Mouse (Mus musculus): ENCODE measurements around the gene Cxcl10.
"Not testable (repeated sequence)": the region's sequence is repeated elsewhere in the genome, so short reads cannot be mapped to it uniquely, and the experiment has no call there.

Gene Cxcl10

DNA sequence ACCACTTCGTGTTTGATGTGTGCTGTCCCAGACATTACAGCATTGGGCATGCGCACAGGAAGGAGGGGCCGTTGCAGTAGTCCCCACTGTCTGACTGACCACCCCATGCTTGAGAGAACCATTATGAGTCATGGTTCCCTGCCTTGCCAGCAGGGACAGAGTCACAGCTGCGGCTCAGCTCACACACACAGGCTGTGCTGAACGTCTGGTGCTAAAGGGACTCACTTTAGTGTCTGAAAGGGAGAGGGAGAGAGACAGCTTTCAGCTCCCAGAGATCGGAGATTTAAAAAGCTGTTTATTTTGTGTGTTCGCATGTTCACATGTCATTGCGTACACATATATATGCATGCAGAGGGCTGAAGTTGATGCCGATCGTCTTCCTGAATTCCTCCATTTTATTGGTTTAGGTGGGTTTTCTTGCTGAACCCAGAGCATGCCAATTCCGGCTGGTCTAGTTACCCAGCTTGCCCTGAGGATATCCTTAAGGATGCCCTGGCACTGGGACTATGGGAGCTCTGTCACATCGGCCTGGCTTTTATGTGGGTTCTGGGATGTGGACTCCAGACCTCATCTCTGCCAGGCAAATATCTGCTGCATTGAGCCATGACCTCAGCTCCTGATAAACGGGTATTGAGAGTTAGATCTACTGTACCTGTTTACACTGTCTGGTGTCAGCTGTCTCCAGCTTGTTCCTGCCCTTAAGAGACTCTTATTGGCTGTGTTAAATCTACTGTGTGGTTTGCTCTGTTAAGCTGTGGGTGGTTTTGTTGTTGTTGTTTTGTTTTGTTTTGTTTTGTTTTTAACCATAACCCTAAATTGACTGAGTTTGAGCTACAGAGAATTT, 20.7 kb upstream of the Cxcl10 start:
- DNase-seq (ENCODE audit: low spot score in 2 of 2): peak in 1 of 2 experiments; percentile 64

DNA sequence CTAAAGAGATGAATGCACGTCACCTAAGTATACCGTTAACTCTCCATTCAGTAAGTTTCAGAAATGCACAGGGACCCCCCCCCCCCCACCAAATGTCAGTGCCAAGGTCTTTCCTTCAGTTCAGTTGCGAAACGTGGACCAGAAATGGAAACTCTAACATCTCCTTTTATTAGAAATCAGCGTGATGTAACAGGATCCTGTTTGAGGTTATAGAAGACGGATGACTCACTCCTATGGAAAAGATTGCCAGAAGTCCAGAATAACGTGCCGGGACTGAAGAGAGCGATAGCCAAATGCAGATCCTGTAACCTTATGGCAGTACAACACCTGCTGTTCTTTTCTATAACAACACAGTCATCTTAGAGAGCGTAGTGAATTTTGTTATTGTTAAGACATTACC, 19.7 kb upstream of the Cxcl10 start:
- peak; percentile 64 to 73 for DNase-seq (ENCODE audit: low spot score in 2 of 2)

DNA sequence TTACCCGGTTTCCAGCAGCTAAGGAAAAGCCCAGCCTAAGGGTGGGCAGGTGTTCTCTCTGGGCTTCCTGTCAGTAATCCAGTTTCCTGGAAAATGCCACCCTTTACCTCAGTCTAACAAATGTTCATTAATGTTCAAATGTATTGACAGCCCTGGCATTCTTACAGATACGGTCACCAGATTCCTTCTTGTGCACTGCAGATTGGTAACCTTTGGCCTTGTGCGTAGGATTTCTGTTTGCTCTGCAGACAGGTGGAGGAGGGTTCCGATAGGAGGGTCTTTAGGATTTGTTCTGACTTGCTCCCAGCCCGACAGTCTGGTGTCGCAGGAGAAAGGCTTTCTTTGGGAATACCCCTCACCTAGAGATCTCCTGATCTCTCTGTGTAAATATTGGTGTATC, 17.9 kb upstream of the Cxcl10 start:
- DNase-seq (ENCODE audit: low spot score in 2 of 2): no peak

DNA sequence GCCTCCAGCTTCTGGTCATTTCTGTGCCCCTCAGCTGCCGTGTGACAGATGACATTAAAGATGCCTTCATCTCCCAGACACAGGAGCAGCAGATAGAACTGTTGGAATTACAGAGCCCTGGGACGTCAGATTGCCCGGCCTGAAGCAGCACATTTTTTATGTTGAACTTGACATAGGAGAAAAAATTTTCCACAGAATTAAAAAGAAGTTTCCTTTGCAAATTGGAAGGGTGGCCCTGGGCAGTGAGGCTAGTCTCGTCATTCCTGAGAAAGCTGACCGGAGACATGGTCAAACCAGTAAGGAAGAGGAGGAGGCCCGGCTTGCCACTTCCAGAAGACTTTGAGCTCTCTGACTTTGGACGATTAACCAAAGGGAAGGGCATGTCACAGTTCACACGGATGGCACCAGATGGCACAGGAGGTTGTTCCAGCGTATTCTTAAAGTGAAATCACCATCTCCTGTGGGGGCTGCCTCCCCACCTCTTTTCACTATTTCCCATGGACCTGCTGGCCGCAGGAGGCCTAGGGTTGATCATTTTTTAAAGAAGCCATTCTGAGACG, 16.5 kb upstream of the Cxcl10 start:
- no peak for DNase-seq (ENCODE audit: low spot score in 2 of 2)

DNA sequence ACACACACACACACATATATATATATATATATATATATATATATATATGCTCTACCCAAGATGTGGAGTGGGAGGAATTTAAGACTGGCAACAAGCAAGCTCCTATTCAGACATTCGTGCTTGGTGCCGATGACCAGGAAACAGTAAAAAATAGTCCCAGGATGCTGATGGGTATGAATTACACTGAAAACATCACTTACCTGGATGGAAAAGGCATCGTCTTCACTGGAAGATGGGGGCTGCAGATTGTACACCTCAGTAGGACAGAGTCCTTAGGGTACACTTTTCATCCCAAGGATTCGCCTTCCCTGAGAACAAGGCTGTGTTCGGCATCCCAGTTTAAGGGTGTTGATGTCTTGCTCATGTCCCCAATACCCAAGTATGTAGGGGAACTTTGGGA, 15.3 kb upstream of the Cxcl10 start:
- no peak for DNase-seq (ENCODE audit: low spot score in 2 of 2)

DNA sequence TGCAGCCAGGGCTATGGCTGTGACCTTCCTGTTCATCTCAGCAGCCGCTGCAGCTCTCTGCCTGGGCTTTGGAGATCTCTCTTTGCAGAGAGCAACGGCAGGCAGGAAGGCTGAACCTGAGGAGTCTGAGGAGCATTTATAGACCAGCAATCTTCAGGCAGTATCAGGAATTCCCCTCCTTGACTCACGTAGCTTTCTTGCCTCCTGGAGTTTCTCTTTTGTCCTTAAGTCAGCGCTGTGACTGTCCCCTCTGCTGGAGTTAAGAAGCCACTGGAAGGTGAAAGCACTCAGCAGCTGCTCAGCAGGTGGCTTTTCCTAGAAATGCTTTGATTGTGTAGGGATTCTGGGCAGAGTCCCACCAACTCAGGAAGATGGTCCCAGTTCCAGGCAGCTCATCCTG, 14.5 kb upstream of the Cxcl10 start:
- no peak for DNase-seq (ENCODE audit: low spot score in 2 of 2)

DNA sequence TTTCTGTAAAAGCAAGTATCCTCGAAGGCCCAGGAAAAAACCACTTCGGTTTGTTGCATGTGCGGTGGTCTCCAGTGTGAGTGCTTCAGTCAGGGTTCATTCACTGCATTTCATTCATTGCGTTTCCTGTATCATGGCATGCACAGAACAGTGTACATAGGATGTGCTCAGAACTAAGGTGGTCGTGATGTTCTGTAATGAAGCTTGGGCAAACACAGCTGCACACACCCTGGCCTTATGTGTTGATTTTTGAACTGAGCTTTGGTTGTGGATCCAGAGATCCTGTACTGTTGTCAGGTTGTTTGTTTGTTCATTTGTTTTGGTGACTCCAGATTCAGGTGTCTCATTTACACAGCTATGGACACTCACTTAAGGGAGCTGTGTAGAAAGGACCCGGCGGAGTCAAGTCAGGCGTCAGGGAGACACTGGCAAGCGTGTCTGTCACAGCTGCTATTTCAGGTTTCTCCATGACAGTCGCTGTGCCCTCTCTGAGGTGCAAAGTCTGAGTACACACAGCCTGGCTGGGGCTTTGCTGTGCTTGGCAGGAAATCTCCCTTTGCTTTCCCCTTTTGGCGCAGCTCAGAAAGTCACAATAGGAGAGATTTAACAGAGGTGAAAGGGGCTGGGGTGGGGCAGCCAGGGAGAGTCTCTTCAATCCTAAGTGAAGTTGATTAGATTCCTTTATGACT, 10.2 kb upstream of the Cxcl10 start:
- peak in 1 of 2 experiments; percentile 37 for DNase-seq (ENCODE audit: low spot score in 2 of 2)

DNA sequence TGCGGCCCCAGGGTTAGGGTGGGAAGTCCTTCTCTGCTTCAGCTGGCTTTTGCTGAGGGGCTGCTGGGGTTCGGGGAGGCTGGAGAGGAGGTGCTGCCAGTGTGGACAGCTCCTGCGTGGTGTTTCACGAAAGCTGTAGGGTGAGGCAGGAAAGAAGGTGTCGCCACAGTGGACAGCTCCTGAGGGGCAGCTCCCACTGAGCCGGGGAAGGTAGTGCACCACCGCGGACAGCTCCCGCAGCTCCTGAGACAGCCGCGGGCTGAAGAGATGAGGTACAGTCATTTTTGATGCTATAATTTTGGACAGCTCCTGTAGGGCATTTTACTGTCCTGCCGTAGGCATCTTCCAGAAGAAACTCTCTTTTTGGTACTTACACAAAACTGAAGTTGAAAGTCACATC, 9.3 kb upstream of the Cxcl10 start:
- DNase-seq (ENCODE audit: low spot score in 2 of 2): no peak

DNA sequence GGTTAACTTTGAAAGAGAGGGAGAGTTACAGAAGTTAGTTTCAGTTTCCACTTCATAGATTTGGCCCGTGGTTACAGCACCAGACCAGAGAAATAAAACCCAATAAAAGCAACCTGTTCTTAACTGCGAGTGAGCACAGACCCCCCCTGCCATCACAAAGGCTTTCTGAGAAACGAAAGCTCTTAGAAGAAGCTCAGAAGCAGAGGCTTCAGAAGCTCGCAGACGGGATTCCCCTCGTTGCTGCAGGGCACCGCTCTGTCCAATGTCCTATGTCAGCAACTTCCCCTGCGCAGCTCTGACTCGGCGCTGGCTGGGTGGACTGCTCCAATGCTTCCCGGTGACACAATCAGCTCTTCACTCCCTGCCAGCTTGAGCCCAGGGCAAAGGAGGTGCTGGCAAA, 4.8 kb upstream of the Cxcl10 start:
- peak; percentile 63 to 71 for DNase-seq (ENCODE audit: low spot score in 2 of 2)

DNA sequence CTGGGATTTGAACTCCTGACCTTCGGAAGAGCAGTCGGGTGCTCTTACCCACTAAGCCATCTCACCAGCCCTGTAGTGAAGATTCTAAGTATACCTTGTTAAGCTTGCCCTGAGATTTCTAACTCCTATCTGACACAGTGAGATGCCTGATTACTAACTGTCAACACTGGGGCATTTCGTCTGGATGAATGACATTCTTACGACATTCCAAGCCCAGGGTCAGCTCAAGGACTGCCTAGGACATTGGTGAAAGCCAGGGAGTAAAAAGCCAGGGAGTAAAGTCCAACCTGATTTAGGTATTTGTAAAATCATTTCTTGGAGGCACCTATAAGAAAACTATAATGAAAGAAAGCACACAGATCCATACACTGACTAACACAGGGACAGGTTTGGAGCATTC, 4.0 kb upstream of the Cxcl10 start:
- not testable (repeated sequence) for DNase-seq (ENCODE audit: low spot score in 2 of 2)

DNA sequence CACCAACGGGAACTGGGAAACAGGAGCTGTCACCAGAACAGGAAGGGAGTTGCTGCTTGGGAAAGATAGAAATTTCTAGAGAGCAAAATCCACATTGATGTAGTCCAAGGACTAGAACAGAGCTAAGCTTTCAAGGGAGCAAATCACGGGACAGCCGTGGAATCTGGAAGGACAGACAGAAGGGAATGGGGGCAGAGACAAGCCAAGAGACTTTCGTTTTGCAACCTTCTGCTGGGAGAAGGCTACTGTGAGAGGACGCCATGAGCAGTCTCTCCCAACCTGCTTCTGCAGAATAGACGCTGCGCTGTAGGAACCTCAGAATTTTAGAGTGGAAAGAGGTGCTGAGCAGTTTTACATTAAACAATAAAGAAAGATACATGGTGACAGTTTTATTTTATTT, 1.0 kb upstream of the Cxcl10 start:
- no peak for DNase-seq (ENCODE audit: low spot score in 2 of 2)

DNA sequence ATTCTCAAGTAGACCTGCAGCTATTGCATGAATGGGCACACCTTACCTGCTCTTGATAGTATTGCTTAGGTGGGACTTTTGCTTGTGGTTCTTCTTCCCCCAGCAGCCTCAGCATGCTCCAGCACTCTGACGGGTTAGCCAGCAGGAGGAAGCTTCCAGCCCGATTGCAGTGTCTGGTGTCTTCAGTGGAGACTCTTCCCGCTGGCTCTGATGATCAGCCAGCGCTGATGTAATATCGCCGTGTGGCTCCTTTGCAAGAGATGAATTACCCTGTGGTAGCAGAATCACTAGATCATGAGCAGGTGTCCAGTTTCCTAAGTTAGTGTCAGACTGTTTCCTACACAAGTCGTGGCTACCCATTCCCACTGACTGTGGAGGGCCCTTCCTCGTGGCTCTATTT, 3.7 kb downstream of the Cxcl10 start:
- DNase-seq (ENCODE audit: low spot score in 2 of 2): no peak

DNA sequence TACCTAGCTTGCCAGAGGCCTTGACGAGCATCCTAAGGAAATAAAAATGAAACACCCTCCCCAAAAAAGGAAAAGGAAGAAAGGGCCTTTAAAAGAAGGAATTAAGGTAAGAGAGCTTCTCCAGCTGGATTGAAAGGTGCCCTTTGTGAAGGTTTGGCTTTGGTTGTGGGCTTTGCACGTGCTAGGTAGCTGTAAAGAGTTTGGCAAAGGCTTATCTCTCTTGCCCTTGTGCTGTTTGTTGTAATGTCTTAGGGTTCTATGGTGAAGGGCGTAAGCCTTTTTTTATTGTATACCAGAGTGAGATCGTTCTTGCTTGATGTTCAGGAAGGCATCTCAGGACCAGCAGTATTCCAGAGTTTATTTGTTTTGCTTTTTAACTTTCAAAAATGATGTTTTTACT, 8.1 kb downstream of the Cxcl10 start:
- DNase-seq (ENCODE audit: low spot score in 2 of 2): no peak

DNA sequence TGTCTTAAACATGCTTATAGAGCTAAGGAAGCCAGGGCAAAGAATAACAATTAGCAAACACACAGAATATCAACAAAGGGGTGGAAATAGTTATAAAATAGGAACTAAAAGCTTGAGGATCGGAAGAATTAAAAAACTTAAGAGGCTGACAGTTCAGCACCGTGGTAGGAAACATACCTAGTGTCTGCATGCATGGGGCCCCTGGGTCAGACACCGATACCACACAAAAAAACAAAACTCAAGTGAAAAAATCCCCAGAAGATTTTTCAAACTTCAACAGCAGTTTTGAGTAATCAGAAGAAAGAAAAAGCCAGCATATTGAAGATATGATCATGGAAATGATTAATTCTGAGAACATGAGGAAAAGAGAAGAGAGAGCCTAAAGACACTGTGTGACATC, 11.9 kb downstream of the Cxcl10 start:
- no peak for DNase-seq (ENCODE audit: low spot score in 2 of 2)

DNA sequence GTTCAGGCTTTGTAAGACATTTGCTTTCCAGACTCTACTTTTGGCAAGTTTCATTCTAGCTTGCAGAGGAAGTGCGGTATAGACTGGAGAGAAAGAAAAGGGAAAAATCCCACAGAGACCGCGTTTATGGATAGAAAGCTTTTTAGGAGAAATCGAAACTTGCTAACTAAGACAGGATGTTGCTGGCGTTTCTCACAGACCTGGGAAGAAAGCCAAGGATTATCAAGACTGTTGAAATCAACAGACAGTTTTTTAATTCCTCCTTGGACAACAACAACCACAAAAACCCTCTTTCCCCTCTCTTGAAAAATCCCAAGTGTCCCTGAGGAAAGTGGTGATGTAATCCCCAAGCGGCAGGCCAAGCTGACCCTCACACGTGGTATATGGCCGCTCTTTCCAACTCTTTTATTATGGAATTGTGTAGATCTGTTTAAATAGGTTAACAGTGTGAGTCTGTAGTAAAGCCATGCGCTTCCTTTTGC, 16.3 kb downstream of the Cxcl10 start:
- peak; percentile 80 to 83 for DNase-seq (ENCODE audit: low spot score in 2 of 2)

DNA sequence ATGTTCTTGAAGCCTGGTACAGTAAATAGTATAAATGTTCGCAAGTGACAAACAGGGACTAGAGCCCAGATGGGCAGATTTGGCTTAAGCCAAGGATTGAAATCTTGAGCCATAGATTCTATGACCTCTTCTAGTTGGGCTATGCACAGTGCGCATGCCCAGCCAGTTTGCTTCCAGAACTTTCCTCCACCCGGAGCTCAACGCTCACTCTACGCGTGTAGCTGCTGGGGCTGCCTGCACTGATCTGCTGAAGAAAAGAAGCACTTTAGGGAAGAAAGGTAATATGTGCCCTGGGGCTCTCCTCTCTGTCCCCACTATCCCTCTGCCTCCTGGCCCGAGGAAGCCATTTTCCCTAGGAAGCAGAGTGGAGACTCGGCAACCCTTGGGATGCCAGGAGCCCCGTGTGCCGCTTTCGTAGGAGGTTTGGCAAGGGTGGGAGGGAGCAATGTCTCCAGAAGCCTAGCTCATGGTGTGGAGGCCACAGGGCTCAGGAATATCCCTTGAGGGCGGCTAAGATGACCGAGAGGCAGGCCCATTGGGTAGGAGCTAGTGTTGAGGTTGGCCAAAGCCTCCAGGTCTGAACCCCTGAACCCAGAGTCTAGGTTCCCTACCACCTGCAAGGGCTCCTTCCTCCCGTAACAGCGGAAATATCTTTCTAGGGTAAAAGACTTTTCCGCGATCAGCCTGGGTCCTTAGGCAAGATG, 16.9 kb downstream of the Cxcl10 start, which contains the start of gene Art3:
Gene Art3 (plus strand): TSS at position 193 of the 704 bp plus-strand sequence.
- no peak for DNase-seq (ENCODE audit: low spot score in 2 of 2)

DNA sequence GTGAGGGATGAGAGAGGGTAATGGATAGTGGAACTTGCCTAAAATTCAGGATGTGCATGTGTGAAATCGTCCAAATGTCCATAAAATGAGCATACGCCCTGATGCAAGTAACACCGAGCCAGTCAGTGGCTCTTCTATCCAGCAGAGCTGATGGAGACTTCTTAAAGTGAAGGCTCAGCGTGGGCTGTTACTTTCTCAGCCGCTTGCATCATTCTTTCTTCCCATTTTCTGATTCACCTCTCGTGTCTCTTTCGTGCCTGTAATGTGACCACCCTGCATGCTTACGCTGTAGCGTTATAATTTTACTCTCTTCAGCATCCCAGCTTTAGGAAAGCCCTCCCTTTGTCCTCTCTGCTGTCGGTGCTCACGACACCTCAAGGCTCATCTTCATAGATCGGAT, 17.6 kb downstream of the Cxcl10 start:
- no peak for DNase-seq (ENCODE audit: low spot score in 2 of 2)

DNA sequence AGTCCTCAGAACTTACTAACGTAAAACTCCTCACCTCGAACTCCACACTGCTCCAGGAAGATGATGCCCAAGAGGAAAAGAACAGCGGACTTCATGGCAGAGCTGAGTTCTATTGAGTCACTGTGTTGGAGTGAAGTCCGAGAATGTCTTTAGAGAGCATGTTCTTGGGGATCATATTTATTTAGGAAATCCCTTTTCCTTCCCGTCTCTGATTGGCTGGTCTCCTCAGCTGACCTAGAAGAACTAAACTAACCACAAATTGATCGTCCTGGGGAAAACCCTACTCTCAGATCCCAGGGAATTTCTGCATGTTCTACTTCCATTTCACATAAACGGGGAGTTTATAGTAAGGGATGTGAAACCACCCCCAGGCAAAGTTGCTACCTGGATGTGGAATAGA, 20.8 kb downstream of the Cxcl10 start, which contains the start of gene Cxcl9:
Gene Cxcl9 (minus strand): TSS at position 151 of the 400 bp plus-strand sequence.
- DNase-seq (ENCODE audit: low spot score in 2 of 2): no peak

DNA sequence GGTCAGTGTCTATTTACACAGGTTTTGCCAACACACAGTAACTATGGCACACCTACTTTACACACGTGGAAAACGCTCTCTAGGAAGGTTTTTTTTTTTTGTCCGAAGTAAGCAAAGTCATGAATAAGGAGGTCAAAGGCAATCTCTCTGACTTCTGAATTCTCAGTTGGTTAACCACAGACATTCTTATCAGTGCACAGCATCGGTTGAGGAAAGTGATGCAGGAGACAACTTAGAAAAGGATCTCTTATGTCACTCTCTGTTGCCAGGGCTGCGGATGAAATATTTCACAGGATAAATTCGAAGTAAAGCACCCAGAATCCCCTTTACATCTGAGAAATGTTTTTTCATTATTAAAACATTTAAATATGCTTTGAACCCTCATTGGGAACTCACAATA, 21.3 kb downstream of the Cxcl10 start:
- no peak for DNase-seq (ENCODE audit: low spot score in 2 of 2)

DNA sequence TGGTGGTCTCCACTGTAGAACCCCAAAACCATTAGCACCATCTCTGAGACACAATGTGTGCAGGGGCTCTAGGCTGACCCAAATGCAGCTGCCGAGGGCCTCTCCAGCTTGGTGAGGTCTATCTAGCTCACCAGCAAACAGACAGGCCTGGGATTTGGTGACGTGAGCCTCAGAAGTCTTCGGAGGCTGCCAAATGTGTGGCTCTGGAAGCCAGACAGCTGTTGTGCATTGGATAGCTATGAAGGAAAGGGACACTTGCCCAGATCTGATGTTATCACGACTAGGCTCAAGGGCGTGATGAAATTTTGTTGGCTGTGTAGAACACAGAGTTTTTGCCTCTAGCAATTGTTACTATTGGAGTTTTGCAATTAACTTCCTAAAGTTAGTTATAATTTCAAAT, 25.4 kb downstream of the Cxcl10 start:
- DNase-seq (ENCODE audit: low spot score in 2 of 2): peak; percentile 80 to 88

DNA sequence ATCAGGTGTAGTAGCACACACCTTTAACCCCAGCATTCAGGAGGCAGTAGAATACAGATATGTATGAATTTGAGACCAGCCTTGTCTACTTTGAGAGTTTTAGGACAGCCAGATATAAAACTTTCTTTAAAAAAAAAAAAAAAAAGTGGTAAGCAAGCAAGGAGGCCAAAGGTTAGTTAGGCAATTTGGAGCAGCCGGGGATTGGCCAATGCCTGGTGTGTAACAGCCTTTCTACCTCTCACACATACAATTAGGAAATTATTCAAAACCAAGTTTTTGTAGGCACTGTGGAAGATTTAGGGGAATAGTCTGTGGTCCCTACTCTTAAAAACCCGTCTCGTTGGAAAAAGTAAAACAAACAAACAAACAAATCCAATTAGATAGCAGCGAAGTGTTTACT, 26.1 kb downstream of the Cxcl10 start:
- no peak for DNase-seq (ENCODE audit: low spot score in 2 of 2)
